Mouse (Mus musculus) heart, embryonic 13.5 days (tissue): Measurements from ENCODE around the gene Abca5. TPM values are rescaled to one million over a fixed set of nuclear protein-coding genes. Genes with fewer than 3 reads are reported as not detected.

Source experiments
- ATAC-seq: fragments of 200-750 bp; cut with Nextera tagmentation; 2 replicates; pipeline ENCODE4 v1.8.0; 2017; ENCODE audit warnings: moderate TSS enrichment; ENCODE audit not compliant: insufficient number of reproducible peaks, low FRiP score, low TSS enrichment; ENCODE audit errors: extremely low read depth
- H3K27ac ChIP-seq: fragments of 300-500 bp; sonication (generic); replicated peaks from 2 replicates; pipeline ENCODE4 v1.5.1; 2015; ENCODE audit warnings: moderate library complexity, mild to moderate bottlenecking, inconsistent platforms
- H3K27me3 ChIP-seq: fragments of 300-500 bp; sonication (generic); replicated peaks from 2 replicates; pipeline ENCODE4 v1.6.1; 2015; ENCODE audit warnings: mild to moderate bottlenecking, inconsistent platforms
- H3K36me3 ChIP-seq: fragments of 300-500 bp; sonication (generic); 2 replicates; pipeline ENCODE4 v1.6.1; 2015; ENCODE audit warnings: mild to moderate bottlenecking, inconsistent platforms
- H3K4me1 ChIP-seq: fragments of 300-500 bp; sonication (generic); 2 replicates; pipeline ENCODE4 v1.6.1; 2015; ENCODE audit warnings: inconsistent platforms
- H3K4me2 ChIP-seq: fragments of 300-500 bp; sonication (generic); 2 replicates; pipeline ENCODE4 v1.6.1; 2015; ENCODE audit warnings: inconsistent platforms, mild to moderate bottlenecking, moderate library complexity
- H3K4me3 ChIP-seq: fragments of 300-500 bp; sonication (generic); 2 replicates; pipeline ENCODE4 v1.5.1; 2015; ENCODE audit warnings: moderate library complexity, mild to moderate bottlenecking, inconsistent platforms
- H3K9ac ChIP-seq: fragments of 300-500 bp; sonication (generic); 2 replicates; pipeline ENCODE4 v1.6.1; 2015; ENCODE audit warnings: inconsistent platforms, mild to moderate bottlenecking, moderate library complexity
- H3K9me3 ChIP-seq: fragments of 300-500 bp; sonication (generic); 2 replicates; pipeline ENCODE4 v1.6.1; 2016; ENCODE audit warnings: inconsistent platforms
- WGBS: fragments of 180-500 bp; shearing (Covaris S2); methylation state at CpG from one replicate; pipeline ENCODE4 v1.1.7; 2015; ENCODE audit warnings: mixed read lengths; 5-methylcytosine and 5-hydroxymethylcytosine counted together
- polyA plus RNA-seq: library from polyadenylated mRNA; unstranded; fragments of >200 nt; fragmentation: Nextera tagmentation; extraction: Ambion mirVana; gene quantifications from 2 replicates; pipeline ENCODE4 v1.2.1, GENCODE M21; 2015

Gene Abca5
- polyA plus RNA-seq, 1 experiment from 2014 or later: 1.9 TPM

DNA sequence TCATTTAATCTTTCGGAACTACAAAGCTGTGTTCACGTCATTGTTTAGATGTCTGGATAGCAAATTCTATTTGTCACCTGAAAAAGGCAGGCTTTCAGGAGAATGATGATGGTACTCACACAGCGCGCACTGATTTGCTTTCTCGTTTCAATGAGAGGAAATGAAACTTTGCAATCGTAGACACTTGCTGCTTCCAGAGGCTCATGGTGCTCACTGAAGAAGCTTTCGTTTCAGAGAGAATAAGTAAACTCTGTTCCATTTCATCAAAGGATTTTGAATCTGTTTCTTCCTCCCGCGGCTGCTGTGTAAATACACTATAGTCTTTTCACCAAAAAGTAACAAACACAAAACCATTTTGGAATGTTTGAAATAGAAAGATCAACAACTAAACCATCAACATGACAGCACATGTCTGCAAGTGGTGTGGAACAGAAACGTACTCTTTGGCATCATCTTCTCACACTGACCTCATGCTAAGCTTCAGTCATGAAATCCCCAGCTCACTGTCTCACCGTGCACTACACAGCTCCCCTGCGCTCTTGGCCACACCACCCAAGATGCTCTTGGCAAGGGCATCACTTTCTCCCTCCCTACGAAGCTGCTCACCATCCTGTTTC, 39.5 kb downstream of the Abca5 start:
- Histone ChIP-seq H3K4me3 (no peak overlapping the region), H3K27me3 (no peaks in the 10 kb centered on the region), H3K27ac (no peak overlapping the region), H3K9me3 (no peaks in the 10 kb centered on the region), H3K9ac (no peak overlapping the region), H3K4me1 (no peaks in the 10 kb centered on the region), H3K36me3 (peaks cover 5% of the 10 kb centered on the region; the same call in 1 of the 2 replicates), H3K4me2 (no peak overlapping the region)
- ATAC-seq: no peak
- WGBS: 81% methylated on average over 13 of the region's 13 CpGs

DNA sequence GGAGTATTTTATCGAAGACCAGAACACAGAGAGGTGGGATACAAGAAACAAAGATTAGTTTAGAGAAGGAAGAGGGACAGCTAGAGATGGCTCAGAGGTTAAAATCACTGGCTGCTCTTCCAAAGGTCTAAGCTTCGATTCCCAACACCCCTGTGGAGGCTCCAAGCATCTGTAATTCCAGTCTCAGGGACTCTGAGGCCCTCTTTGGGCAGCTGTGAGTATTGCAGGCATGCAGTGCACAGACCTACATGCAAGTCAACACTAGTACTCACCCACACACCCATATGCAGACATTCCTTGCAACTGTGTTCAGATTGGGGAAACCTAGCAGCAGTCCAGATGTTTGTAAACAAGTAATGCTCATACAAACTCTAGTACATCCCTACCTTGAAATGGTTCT, 46.9 kb downstream of the Abca5 start:
- peaks cover 7% of the 10 kb centered on the region for H3K36me3 ChIP-seq
- ATAC-seq: no peak
- 67% methylated on average over 2 of the region's 2 CpGs for WGBS

DNA sequence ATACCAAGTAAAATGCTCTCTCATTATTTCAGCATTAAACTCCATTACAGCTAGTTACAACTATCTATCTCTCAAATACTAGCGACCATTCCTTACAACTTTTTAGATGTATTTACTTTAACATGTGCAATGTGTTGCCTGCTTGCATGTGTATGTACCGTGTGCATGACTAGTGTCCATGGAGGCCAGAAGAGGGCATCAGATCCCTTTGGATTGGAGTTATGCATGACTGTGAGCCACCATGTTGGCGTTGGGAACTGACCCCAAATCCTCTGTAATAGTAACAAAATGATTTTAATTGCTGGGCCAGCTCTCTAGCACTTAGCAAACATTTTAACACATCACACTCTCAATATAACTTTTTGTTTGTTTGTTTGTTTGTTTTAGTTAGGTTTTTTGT, 49.1 kb downstream of the Abca5 start:
- Histone ChIP-seq H3K9me3 (no peaks in the 10 kb centered on the region), H3K4me1 (peaks cover 14% of the 10 kb centered on the region), H3K4me3 (no peak overlapping the region), H3K27ac (no peak overlapping the region), H3K9ac (no peak overlapping the region), H3K4me2 (no peak overlapping the region), H3K36me3 (peaks cover 7% of the 10 kb centered on the region), H3K27me3 (no peaks in the 10 kb centered on the region)
- no peak for ATAC-seq
- 74% methylated on average over 3 of the region's 3 CpGs for WGBS

More for the DNA sequence above, 46.9 kb downstream of the Abca5 start:
- Histone ChIP-seq H3K4me1 (peaks cover 10% of the 10 kb centered on the region), H3K27ac (no peak overlapping the region), H3K4me3 (no peak overlapping the region), H3K4me2 (no peak overlapping the region), H3K9ac (no peak overlapping the region), H3K9me3 (no peaks in the 10 kb centered on the region), H3K27me3 (no peaks in the 10 kb centered on the region)

DNA sequence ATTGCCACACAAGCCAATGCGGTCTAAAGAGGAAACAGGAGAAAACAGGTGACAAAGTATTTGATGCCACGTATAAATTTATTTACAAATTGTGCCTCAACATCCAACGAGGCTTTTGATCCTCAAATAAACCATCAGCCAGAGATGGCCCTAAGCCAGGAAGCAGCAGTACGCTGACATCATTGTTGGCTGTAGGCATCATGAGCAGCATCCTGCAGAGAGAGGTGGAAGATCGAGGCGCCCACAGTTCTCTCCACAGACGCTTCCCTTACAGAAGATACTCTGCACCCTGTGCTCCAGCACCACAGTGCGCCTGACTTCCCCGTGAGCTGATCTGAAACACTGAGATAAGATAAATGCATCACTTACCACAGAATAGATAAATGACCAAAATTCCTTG, 49.8 kb downstream of the Abca5 start:
- no peak for ATAC-seq
- Histone ChIP-seq H3K9ac (no peak overlapping the region), H3K27me3 (no peaks in the 10 kb centered on the region), H3K4me2 (no peak overlapping the region), H3K27ac (no peak overlapping the region), H3K4me1 (peaks cover 14% of the 10 kb centered on the region), H3K36me3 (peaks cover 7% of the 10 kb centered on the region), H3K9me3 (no peaks in the 10 kb centered on the region), H3K4me3 (no peak overlapping the region)
- WGBS: 41% methylated on average over 9 of the region's 9 CpGs

DNA sequence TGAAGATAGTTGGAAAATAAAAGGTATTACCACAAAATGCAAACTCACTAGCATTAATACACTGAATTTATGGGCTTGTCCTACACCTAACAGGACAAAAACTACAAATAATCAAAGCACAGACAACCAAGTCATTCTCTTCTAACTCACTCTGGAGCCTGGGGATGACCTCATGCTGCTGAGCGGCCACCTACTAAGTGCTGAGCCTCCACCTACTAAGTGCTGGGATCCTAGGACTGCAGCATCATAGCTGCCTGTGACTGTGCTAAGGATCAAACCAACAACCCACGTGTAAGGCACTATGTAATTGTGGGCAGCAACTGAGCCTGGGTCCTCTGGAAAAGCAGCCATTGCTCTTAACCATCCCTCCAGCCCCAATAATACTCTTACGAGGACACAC, 51.2 kb downstream of the Abca5 start:
- Histone ChIP-seq H3K4me2 (no peak overlapping the region), H3K4me1 (peaks cover 14% of the 10 kb centered on the region), H3K27me3 (no peaks in the 10 kb centered on the region), H3K4me3 (no peak overlapping the region), H3K36me3 (0 out of 2 replicates have a peak, but pooled peaks cover 3% of the 10 kb centered on the region), H3K9ac (no peak overlapping the region), H3K27ac (no peak overlapping the region), H3K9me3 (no peaks in the 10 kb centered on the region)
- WGBS: 75% methylated on average over 3 of the region's 3 CpGs
- ATAC-seq: no peak

DNA sequence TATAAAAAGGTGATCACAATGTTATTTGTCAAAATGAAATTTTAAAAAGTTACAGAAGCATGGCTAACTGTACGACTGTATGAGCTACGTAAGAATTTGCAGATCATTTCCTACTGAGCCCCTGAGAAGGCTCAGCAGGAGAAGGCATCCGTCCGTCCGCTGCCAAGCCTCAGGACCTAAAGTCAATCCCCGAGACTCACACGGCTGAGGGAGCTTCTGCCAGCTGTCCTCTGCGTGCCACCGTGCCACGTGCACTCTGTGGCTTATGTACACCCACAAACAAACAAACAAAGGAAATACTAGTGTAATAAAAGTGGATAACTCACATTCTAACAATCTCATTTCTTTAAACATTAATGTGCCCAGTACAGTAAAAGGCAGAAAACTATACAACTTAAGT, 52.7 kb downstream of the Abca5 start:
- Histone ChIP-seq H3K4me1 (peaks cover 14% of the 10 kb centered on the region), H3K4me2 (no peak overlapping the region), H3K27me3 (no peaks in the 10 kb centered on the region), H3K36me3 (no peaks in the 10 kb centered on the region), H3K9me3 (no peaks in the 10 kb centered on the region), H3K9ac (no peak overlapping the region), H3K4me3 (no peak overlapping the region), H3K27ac (no peak overlapping the region)
- ATAC-seq: no peak
- 62% methylated on average over 10 of the region's 10 CpGs for WGBS

DNA sequence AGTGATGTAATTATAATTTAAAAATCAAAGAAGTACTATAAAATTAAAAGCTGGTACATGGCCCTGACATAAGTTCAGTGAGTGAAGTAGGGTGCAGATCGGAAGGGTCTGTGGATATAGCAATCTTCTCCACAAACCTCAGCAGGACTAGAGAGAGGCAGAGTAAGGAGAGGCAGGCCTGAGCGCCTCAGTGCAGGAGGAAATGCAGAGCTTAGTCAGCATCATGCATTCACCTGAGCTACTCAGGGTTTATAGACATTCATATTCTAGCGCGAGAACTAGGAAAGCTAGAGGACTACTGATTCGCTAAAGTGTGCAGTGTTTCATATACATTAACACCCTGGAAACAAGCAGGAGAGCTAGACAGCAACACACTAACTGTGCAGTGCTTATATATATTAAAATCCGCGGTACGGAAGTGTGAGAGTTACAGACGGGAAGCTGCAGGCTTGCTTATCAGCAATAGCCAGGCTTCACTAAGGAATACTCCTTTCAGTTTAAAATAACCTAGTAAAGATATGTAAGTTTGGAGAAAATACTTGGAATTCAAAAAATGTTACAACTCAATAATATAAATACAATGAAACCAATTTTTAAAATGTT, 53.2 kb downstream of the Abca5 start:
- 59% methylated on average over 9 of the region's 9 CpGs for WGBS
- ATAC-seq: no peak
- no peaks in the 10 kb centered on the region for H3K27me3 ChIP-seq

DNA sequence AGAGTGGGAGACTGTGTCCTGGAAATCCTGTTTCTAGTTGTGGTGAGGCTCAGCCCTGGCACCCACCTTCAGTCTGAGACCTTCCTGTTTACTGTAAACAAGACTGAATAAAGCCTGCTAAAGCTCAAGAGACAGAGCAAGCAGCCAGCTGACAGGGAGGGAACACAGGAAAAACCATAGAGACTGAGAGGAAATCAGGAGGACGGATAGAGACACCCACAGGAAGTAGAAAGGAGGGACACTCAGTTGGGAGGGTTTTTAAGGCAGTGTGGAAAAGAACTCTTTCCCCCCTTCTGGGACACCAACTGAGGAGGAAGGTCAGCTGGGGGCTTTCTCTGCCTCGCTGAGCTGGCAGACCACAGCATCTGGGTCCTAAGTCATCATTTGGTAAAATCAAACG, 62.7 kb downstream of the Abca5 start:
- Histone ChIP-seq H3K4me3 (no peak overlapping the region), H3K9me3 (no peaks in the 10 kb centered on the region), H3K27me3 (no peaks in the 10 kb centered on the region), H3K36me3 (peaks cover 6% of the 10 kb centered on the region), H3K4me2 (no peak overlapping the region), H3K4me1 (no peaks in the 10 kb centered on the region), H3K9ac (no peak overlapping the region), H3K27ac (no peak overlapping the region)
- 67% methylated on average over 3 of the region's 3 CpGs for WGBS
- no peak for ATAC-seq

More for the DNA sequence above, 53.2 kb downstream of the Abca5 start:
- peak overlapping the region; percentile 7; the same call in 1 of the 2 replicates for H3K9ac ChIP-seq
- H3K27ac ChIP-seq: no peak overlapping the region
- H3K36me3 ChIP-seq: no peaks in the 10 kb centered on the region
- H3K4me2 ChIP-seq: peak overlapping the region; percentile 24; the same call in 1 of the 2 replicates
- peaks cover 14% of the 10 kb centered on the region for H3K4me1 ChIP-seq
- H3K4me3 ChIP-seq: no peak overlapping the region
- H3K9me3 ChIP-seq: no peaks in the 10 kb centered on the region

DNA sequence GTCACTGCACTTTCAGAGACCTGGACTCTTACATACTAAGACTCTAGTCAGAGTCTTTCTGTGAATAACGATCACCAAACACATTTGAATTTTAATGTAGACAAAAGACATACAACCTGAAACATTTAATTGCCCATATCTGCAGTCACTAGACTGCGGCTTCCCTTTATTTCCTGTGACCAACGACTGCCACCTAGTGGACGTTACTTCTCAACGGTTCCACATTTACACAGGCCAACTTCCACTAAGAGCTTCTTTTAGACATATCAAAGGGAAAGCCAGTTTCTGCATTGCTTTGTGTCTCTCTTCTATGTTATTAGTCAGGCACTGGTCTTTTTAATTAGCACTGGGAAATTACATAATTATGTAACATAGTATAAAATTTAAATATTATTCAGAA, 65.8 kb downstream of the Abca5 start:
- no peak overlapping the region for H3K27ac ChIP-seq
- 7% methylated on average over 5 of the region's 5 CpGs for WGBS
- ATAC-seq: no peak

DNA sequence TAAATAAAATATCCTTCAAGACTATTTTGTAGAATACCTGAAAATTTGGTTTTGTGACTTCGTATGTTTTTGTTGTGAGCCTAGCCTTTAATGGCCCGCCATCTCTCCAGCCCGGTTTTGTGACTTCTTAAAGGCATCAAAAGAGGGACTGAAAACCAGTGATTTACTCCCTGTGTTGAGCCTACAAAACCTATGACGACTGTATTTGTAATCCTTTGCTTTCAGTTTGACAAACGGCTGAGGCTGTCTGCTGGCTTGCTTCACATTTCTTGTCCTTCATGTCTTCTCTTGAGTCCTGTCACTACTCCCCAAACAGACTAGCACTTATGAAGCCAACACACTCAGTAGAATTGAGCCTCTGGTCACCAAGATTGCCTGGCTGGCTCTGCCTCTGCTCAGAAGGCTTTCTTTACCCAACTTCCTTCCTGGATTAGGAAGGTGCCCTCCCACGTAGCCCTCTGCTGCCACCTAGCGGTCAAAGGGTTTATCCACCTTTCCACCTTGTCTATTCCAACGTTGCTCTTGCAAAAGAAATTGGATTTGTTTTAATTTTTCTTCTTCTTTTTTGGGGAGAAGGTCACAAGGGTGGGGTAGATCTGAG, 69.2 kb downstream of the Abca5 start:
- Histone ChIP-seq H3K9ac (0 out of 2 replicates have a peak overlapping the region, but pooled peaks have one; percentile 55), H3K27ac (no peak overlapping the region), H3K9me3 (no peaks in the 10 kb centered on the region), H3K4me2 (peak overlapping the region; percentile 39), H3K4me1 (no peaks in the 10 kb centered on the region), H3K27me3 (no peaks in the 10 kb centered on the region), H3K4me3 (no peak overlapping the region), H3K36me3 (no peaks in the 10 kb centered on the region)
- WGBS: 41% methylated on average over 8 of the region's 8 CpGs
- no peak for ATAC-seq

More for the DNA sequence above, 65.8 kb downstream of the Abca5 start:
- peaks cover 2% of the 10 kb centered on the region; the same call in 1 of the 2 replicates for H3K36me3 ChIP-seq
- H3K4me3 ChIP-seq: no peak overlapping the region
- no peak overlapping the region for H3K4me2 ChIP-seq
- no peak overlapping the region for H3K9ac ChIP-seq
- H3K4me1 ChIP-seq: no peaks in the 10 kb centered on the region
- no peaks in the 10 kb centered on the region for H3K9me3 ChIP-seq
- H3K27me3 ChIP-seq: no peaks in the 10 kb centered on the region

DNA sequence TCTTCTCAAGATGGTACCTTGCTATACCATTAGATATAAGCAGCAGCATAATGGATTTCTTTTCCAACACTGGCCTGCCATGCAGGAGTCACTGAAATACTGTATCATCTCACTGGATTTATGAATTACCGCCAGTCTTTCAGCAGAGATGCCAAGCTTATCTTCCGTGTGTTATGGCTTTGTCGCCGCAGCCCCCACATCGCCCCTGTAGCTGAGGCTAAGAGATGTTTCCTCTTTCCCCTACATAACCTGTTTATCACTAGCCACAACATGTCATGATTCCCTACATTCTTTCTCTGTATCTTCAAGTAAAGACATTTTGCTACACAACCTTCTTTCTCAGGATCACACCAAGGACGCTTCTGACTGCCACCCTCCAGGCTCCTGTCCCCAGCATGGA, 70.3 kb downstream of the Abca5 start:
- H3K9ac ChIP-seq: no peak overlapping the region
- H3K36me3 ChIP-seq: no peaks in the 10 kb centered on the region
- H3K4me3 ChIP-seq: no peak overlapping the region
- ATAC-seq: no peak
- 73% methylated on average over 6 of the region's 6 CpGs for WGBS
- H3K27me3 ChIP-seq: no peaks in the 10 kb centered on the region
- no peaks in the 10 kb centered on the region for H3K4me1 ChIP-seq
- no peak overlapping the region for H3K27ac ChIP-seq
- no peaks in the 10 kb centered on the region for H3K9me3 ChIP-seq
- no peak overlapping the region for H3K4me2 ChIP-seq

DNA sequence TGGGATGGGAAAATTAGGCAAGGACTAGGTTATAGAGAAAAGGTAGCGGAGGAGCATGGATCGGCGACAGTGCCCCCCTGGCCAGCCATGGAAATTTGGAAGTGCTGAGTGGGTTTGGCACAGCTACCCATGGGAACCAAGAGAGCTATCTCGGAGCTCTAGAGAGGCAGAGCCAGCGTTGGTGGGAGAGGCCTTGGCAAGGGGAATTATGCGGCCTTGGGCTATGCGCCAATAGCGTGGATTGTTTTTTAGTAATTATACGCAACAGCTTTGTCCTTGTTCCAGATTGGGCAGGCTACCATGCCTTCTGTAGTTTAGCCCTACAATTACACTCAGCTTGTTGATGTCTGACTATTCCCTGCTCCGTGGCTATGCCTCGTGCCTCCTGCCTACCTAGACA, 70.8 kb downstream of the Abca5 start:
- H3K27me3 ChIP-seq: no peaks in the 10 kb centered on the region
- no peak overlapping the region for H3K27ac ChIP-seq
- no peaks in the 10 kb centered on the region for H3K9me3 ChIP-seq
- no peak overlapping the region for H3K4me3 ChIP-seq
- no peak overlapping the region for H3K9ac ChIP-seq
- no peak overlapping the region for H3K4me2 ChIP-seq
- ATAC-seq: no peak
- H3K4me1 ChIP-seq: no peaks in the 10 kb centered on the region
- no peaks in the 10 kb centered on the region for H3K36me3 ChIP-seq
- 81% methylated on average over 11 of the region's 11 CpGs for WGBS
